Mouse (Mus musculus) ES-Bruce4 (cell line): ENCODE measurements around the gene Gm813. TPM values are rescaled to one million over a fixed set of nuclear protein-coding genes. Genes with fewer than 3 reads are reported as not detected.
"Not testable (repeated sequence)": the region's sequence is repeated elsewhere in the genome, so short reads cannot be mapped to it uniquely, and the experiment has no call there.

ENCODE experiments used
- H3K27ac ChIP-seq: 2 replicates; pipeline ENCODE4 v1.5.1; 2012; ENCODE audit warnings: low read length, inconsistent platforms; ENCODE audit not compliant: insufficient read depth
- H3K27me3 ChIP-seq: 2 replicates; pipeline ENCODE4 v1.6.1; 2012; ENCODE audit warnings: mild to moderate bottlenecking, low read length, inconsistent platforms; ENCODE audit not compliant: control insufficient read depth, poor library complexity, insufficient read depth, severe bottlenecking
- H3K36me3 ChIP-seq: 2 replicates; pipeline ENCODE4 v1.6.1; 2012; ENCODE audit warnings: inconsistent platforms, mild to moderate bottlenecking, low read length, moderate library complexity; ENCODE audit not compliant: control insufficient read depth, poor library complexity, insufficient read depth, severe bottlenecking
- H3K4me1 ChIP-seq: one replicate; pipeline ENCODE4 v1.8.1; 2011; ENCODE audit warnings: low read length; ENCODE audit not compliant: control insufficient read depth, insufficient read depth
- H3K4me3 ChIP-seq: 2 replicates; pipeline ENCODE4 v1.5.1; 2011; ENCODE audit warnings: low read depth, mild to moderate bottlenecking, low read length
- H3K9ac ChIP-seq: 2 replicates; pipeline ENCODE4 v1.6.1; 2012; ENCODE audit warnings: low read depth, mild to moderate bottlenecking, inconsistent platforms; ENCODE audit not compliant: poor library complexity, severe bottlenecking
- H3K9me3 ChIP-seq: replicated peaks from 2 replicates; pipeline ENCODE4 v1.6.1; 2012; ENCODE audit warnings: mild to moderate bottlenecking, low read length, inconsistent platforms; ENCODE audit not compliant: control insufficient read depth, poor library complexity, insufficient read depth, severe bottlenecking
- CTCF ChIP-seq: IDR thresholded peaks from one replicate; pipeline ENCODE4 v1.8.1; 2011; ENCODE audit warnings: low read depth, low read length
- EP300 ChIP-seq: IDR thresholded peaks from 2 replicates; pipeline ENCODE4 v1.6.1; 2011; ENCODE audit warnings: low read depth, low read length; ENCODE audit not compliant: insufficient read depth
- POLR2A ChIP-seq: IDR thresholded peaks from one replicate; pipeline ENCODE4 v1.8.1; 2011; ENCODE audit warnings: low read length; ENCODE audit not compliant: insufficient read depth
- polyA plus RNA-seq: library from polyadenylated mRNA; stranded (reverse); fragments of >200 nt; gene quantifications from 2 replicates; pipeline ENCODE4 v1.2.4, GENCODE M21; 2011; ENCODE audit warnings: low read depth; ENCODE audit not compliant: missing spikeins, insufficient read depth, insufficient read length

Gm813 gene
- polyA plus RNA-seq, result not detected in 2 replicates

GRCm38 (mm10) chr16:58616878-58617277 lies at the start of gene Gm813:
Gm813 (minus strand) TSS chr16:58616978.
- Histone ChIP-seq H3K4me3 (no peak within 1 kb of the TSS), H3K36me3 (no peaks in the 10 kb centered on the region), H3K9ac (no peak within 1 kb of the TSS), H3K9me3 (peaks cover 2% of the 10 kb centered on the region), H3K27ac (no peak within 1 kb of the TSS), H3K4me1 (no peaks in the 10 kb centered on the region), H3K27me3 (no peaks in the 10 kb centered on the region)
- TF ChIP-seq POLR2A, result no peak
- TF ChIP-seq EP300, result no peak
- no peak for TF ChIP-seq CTCF

DNA sequence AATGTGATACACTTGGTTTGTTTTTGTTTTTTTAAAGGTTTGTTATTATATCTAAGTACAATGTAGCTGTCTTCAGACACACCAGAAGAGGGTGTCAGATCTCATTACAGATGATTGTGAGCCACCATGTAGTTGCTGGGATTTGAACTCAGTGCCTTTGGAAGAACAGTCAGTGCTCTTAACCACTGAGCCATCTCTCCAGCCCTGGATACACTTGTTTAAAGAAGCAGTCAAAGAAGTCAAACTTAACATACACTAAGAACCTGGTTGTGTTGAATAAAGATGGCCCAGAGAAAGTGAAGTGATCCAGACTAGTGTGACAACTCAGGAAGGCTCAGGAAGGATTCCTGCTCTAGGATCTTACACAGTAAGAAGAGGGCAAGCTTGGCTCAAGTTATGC lies 48.4 kb upstream of the Gm813 start:
- not testable (repeated sequence) for H3K9ac ChIP-seq, H3K4me3 ChIP-seq, H3K4me1 ChIP-seq, H3K27ac ChIP-seq, H3K9me3 ChIP-seq, H3K27me3 ChIP-seq, H3K36me3 ChIP-seq

DNA sequence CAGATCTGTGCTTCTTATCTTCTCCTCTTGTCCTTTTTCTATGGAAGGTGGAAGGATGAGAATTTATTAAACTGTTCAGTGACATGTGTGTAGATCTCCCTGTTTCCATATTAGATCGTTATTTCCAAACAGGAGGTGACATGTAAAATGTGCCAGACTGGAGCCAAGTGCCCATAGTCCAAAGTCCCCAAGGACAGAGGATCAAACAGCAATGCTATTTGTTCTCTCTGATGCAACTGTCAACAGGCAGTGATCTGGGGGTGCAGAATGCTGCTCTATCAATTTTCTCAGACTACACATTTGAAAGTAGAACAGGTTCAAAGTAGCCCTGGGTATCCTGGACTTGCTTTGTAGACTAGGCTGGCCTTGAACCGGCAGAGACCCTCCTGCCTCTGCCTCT lies 47.0 kb upstream of the Gm813 start:
- Histone ChIP-seq H3K36me3 (no peaks in the 10 kb centered on the region), H3K9me3 (no peaks in the 10 kb centered on the region), H3K27me3 (no peaks in the 10 kb centered on the region), H3K4me1 (no peaks in the 10 kb centered on the region), H3K27ac (no peak overlapping the region), H3K9ac (no peak overlapping the region), H3K4me3 (no peak overlapping the region)
- TF ChIP-seq POLR2A (no peak), CTCF (no peak), EP300 (no peak)

DNA sequence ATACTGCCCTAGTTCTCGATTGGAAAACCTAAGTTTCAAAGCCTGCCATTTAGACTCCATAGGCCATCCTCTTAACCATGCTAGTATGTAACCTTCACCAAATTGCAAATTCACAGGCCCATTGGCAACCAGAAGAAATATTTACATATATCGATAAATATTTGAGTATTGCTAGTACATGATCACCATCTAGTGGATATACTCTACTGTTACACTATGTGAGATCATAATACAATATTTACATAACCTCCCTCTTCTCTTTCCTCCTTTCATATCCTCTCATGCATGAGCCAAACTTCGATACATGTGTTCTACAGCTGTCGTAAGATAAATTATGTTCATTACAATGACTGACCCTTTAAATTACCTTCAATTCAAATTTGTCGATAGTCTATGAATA lies 46.2 kb upstream of the Gm813 start:
- Histone ChIP-seq H3K9ac (no peak overlapping the region), H3K27me3 (no peaks in the 10 kb centered on the region), H3K36me3 (no peaks in the 10 kb centered on the region), H3K9me3 (no peaks in the 10 kb centered on the region), H3K4me3 (no peak overlapping the region), H3K27ac (no peak overlapping the region), H3K4me1 (no peaks in the 10 kb centered on the region)
- no peak for TF ChIP-seq EP300
- no peak for TF ChIP-seq CTCF
- TF ChIP-seq POLR2A, result no peak

- TF ChIP-seq POLR2A (no peak), EP300 (no peak), CTCF (no peak)
- no peaks in the 10 kb centered on the region for H3K9me3 ChIP-seq
- H3K27me3 ChIP-seq, result no peaks in the 10 kb centered on the region
- H3K4me1 ChIP-seq, result no peaks in the 10 kb centered on the region
- no peak overlapping the region for H3K4me3 ChIP-seq
- H3K27ac ChIP-seq, result no peak overlapping the region
- no peak overlapping the region for H3K9ac ChIP-seq
- H3K36me3 ChIP-seq, result no peaks in the 10 kb centered on the region
Observed at GRCm38 (mm10) chr16:58662287-58662791, 45.6 kb upstream of the Gm813 start.

DNA sequence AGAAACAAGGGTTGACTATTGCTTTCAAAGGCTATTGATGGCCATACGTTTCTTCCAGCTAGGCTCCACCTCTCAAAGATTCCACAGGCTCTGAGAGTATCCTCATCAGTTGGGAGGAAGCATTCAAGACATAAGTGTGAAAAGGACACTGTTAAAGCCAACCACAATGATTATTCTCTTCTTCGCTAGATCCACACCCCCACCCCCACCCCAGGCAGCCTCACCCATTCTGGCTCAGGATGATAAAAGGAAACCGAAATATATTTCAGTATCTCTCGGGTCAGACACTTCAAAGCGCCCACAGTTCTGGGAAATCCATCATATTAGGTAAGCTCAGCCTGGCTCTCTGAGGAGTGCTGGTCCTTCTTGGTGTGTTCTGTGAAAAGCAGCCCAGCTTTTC lies 45.0 kb upstream of the Gm813 start:
- Histone ChIP-seq H3K4me3 (no peak overlapping the region), H3K27me3 (no peaks in the 10 kb centered on the region), H3K9me3 (no peaks in the 10 kb centered on the region), H3K9ac (no peak overlapping the region), H3K4me1 (no peaks in the 10 kb centered on the region), H3K36me3 (no peaks in the 10 kb centered on the region), H3K27ac (no peak overlapping the region)
- no peak for TF ChIP-seq POLR2A
- TF ChIP-seq CTCF, result no peak
- no peak for TF ChIP-seq EP300

GRCm38 (mm10) chr16:58658668-58659067 lies 41.9 kb upstream of the Gm813 start:
- Histone ChIP-seq H3K4me3 (no peak overlapping the region), H3K9me3 (peaks cover 3% of the 10 kb centered on the region; the same call in 1 of the 2 replicates), H3K9ac (no peak overlapping the region), H3K27ac (no peak overlapping the region), H3K4me1 (no peaks in the 10 kb centered on the region), H3K27me3 (no peaks in the 10 kb centered on the region), H3K36me3 (no peaks in the 10 kb centered on the region)
- no peak for TF ChIP-seq EP300
- no peak for TF ChIP-seq CTCF
- no peak for TF ChIP-seq POLR2A
